8 mouse cellular contexts compared by ENCODE assay signal in genomic region chr9:32699391-32699841, GRCm38 (mm10).
DNase-seq lines count a peak whose midpoint lies in the region; ATAC-seq and TF ChIP-seq lines count a peak whose summit lies in the region.

No protein-coding gene starts in this region.

- peak overlapping the region; percentile 47; the same call in 1 of the 2 replicates for H3K9ac ChIP-seq in heart, embryonic 11.5 days (ENCODE audit: low read depth, low read length)
- peak overlapping the region; percentile 22; the same call in 1 of the 2 replicates for H3K9ac ChIP-seq in liver, embryonic 13.5 days

- H3K4me1 ChIP-seq in heart, embryonic 11.5 days (ENCODE audit: control insufficient read depth, insufficient read depth, low read length): peaks cover 5% of the 10 kb centered on the region; the same call in 1 of the 2 replicates
- H3K4me1 ChIP-seq in thymus, adult 2 months (replicated peaks; ENCODE audit: control insufficient read depth, insufficient read depth, low read length): peaks cover 11% of the 10 kb centered on the region
- peaks cover 20% of the 10 kb centered on the region for H3K4me1 ChIP-seq in liver, embryonic 13.5 days (replicated peaks)

- no peaks in the 10 kb centered on the region for H3K36me3 ChIP-seq in heart, embryonic 11.5 days (ENCODE audit: control insufficient read depth, insufficient read depth, low read length)
- peaks cover 40% of the 10 kb centered on the region for H3K36me3 ChIP-seq in thymus, adult 2 months (ENCODE audit: control insufficient read depth, insufficient read depth, low read length)
- H3K36me3 ChIP-seq in liver, embryonic 13.5 days: no peaks in the 10 kb centered on the region

- H3K4me3 ChIP-seq in heart, embryonic 11.5 days (ENCODE audit: low read depth, low read length): peak overlapping the region; percentile 27
- peak overlapping the region; percentile 54 for H3K4me3 ChIP-seq in thymus, adult 2 months (ENCODE audit: control insufficient read depth, insufficient read depth, low read length)
- H3K4me3 ChIP-seq in liver, embryonic 13.5 days (replicated peaks): peak overlapping the region; percentile 19

- no peak overlapping the region for H3K27ac ChIP-seq in heart, embryonic 11.5 days (ENCODE audit: low read depth, low read length)
- peak overlapping the region; percentile 95 for H3K27ac ChIP-seq in thymus, adult 2 months (ENCODE audit: control insufficient read depth, insufficient read depth, low read length)
- no peak overlapping the region for H3K27ac ChIP-seq in liver, embryonic 13.5 days

- H3K9me3 ChIP-seq in heart, embryonic 11.5 days (replicated peaks; ENCODE audit: control insufficient read depth, low read length): no peaks in the 10 kb centered on the region
- H3K9me3 ChIP-seq in liver, embryonic 13.5 days (replicated peaks): no peaks in the 10 kb centered on the region

- peak overlapping the region; percentile 52 for H3K4me2 ChIP-seq in heart, embryonic 11.5 days
- peak overlapping the region; percentile 36 for H3K4me2 ChIP-seq in liver, embryonic 13.5 days

- ATAC-seq in heart, embryonic 11.5 days (replicated peaks; ENCODE audit: insufficient number of reproducible peaks, low FRiP score, low TSS enrichment): no peak
- ATAC-seq in liver, embryonic 13.5 days (ENCODE audit: low read depth): no peak

- no peaks in the 10 kb centered on the region for H3K27me3 ChIP-seq in heart, embryonic 11.5 days (ENCODE audit: control insufficient read depth, insufficient read depth, low read length)
- no peaks in the 10 kb centered on the region for H3K27me3 ChIP-seq in thymus, adult 2 months (ENCODE audit: control insufficient read depth, insufficient read depth, low read length)
- peaks cover 18% of the 10 kb centered on the region for H3K27me3 ChIP-seq in liver, embryonic 13.5 days

- DNase-seq in heart, postnatal 36 days: no peak
- DNase-seq in thymus, adult 2 months: peak; percentile 47
- DNase-seq in thymus, adult 18-20 months: no peak
- DNase-seq in liver, embryonic 13.5 days: no peak
- DNase-seq in embryo, embryonic 10 days (ENCODE audit: low spot score): no peak
- no peak for DNase-seq in testis, postnatal 14 days (ENCODE audit: low spot score)
- DNase-seq in frontal cortex, postnatal 25 days (ENCODE audit: low spot score in 2 of 2): no peak

- intact Hi-C loops in heart, postnatal 36 days (cut with DNase I): no loop called here

- WGBS in heart, embryonic 11.5 days (ENCODE audit: insufficient replicate concordance): 71% methylated on average over 8 of the region's 8 CpGs
- 21% methylated on average over 8 of the region's 8 CpGs for WGBS in thymus, adult 2 months
- WGBS in liver, embryonic 13.5 days (ENCODE audit: insufficient replicate concordance): 50% methylated on average over 8 of the region's 8 CpGs

- no peak for TF ChIP-seq CTCF in thymus, adult 2 months (IDR thresholded peaks at IDR 0.05; ENCODE audit: borderline replicate concordance, control insufficient read depth, extremely low read depth, insufficient read depth, low read length, poor library complexity)

- TF ChIP-seq POLR2A in thymus, adult 2 months (IDR thresholded peaks at IDR 0.05; ENCODE audit: control insufficient read depth, extremely low read depth, insufficient read depth, low read length, poor library complexity): no peak
